Mouse (Mus musculus): ENCODE results near the gene Nubp1.

The Nubp1 gene

GRCm38 (mm10) chr16:10416866-10417265 is 5.1 kb downstream of the Nubp1 start:
- DNase-seq (ENCODE audit: low spot score in 2 of 2) = no peak

- DNase-seq (ENCODE audit: low spot score in 2 of 2) = no peak
Measured at GRCm38 (mm10) chr16:10417723-10418259, 6.0 kb downstream of the Nubp1 start.

- DNase-seq (ENCODE audit: low spot score in 2 of 2) = no peak
Measured at GRCm38 (mm10) chr16:10420447-10421054, 8.8 kb downstream of the Nubp1 start.

GRCm38 (mm10) chr16:10431911-10432310 is 20.2 kb downstream of the Nubp1 start:
- no peak for DNase-seq (ENCODE audit: low spot score in 2 of 2)

GRCm38 (mm10) chr16:10432387-10432786 is 20.6 kb downstream of the Nubp1 start:
- no peak for DNase-seq (ENCODE audit: low spot score in 2 of 2)

- no peak for DNase-seq (ENCODE audit: low spot score in 2 of 2)
Measured at GRCm38 (mm10) chr16:10433344-10433743, 21.6 kb downstream of the Nubp1 start.

- no peak for DNase-seq (ENCODE audit: low spot score in 2 of 2)
Measured at GRCm38 (mm10) chr16:10436166-10436565, 24.4 kb downstream of the Nubp1 start.

GRCm38 (mm10) chr16:10438055-10438454 is 26.3 kb downstream of the Nubp1 start:
- no peak for DNase-seq (ENCODE audit: low spot score in 2 of 2)

GRCm38 (mm10) chr16:10441328-10441727 is 29.6 kb downstream of the Nubp1 start:
- DNase-seq (ENCODE audit: low spot score in 2 of 2) = no peak

- DNase-seq (ENCODE audit: low spot score in 2 of 2) = no peak
Measured at GRCm38 (mm10) chr16:10441761-10442160, 30.0 kb downstream of the Nubp1 start.

- DNase-seq (ENCODE audit: low spot score in 2 of 2) = no peak
Measured at GRCm38 (mm10) chr16:10443723-10444122, 32.0 kb downstream of the Nubp1 start.

- no peak for DNase-seq (ENCODE audit: low spot score in 2 of 2)
Measured at GRCm38 (mm10) chr16:10446573-10447263, 35.0 kb downstream of the Nubp1 start.

GRCm38 (mm10) chr16:10447264-10447594 is 35.5 kb downstream of the Nubp1 start, which contains the start of gene Tvp23a:
Tvp23a (minus strand) TSS chr16:10447362.
- DNase-seq (ENCODE audit: low spot score in 2 of 2) = peak; percentile 70 to 90

GRCm38 (mm10) chr16:10447781-10448180 is 36.0 kb downstream of the Nubp1 start:
- no peak for DNase-seq (ENCODE audit: low spot score in 2 of 2)

GRCm38 (mm10) chr16:10448931-10449330 is 37.2 kb downstream of the Nubp1 start:
- DNase-seq (ENCODE audit: low spot score in 2 of 2) = no peak

- DNase-seq (ENCODE audit: low spot score in 2 of 2) = no peak
Measured at GRCm38 (mm10) chr16:10451906-10452305, 40.2 kb downstream of the Nubp1 start.

GRCm38 (mm10) chr16:10452445-10452896 is 40.7 kb downstream of the Nubp1 start:
- DNase-seq (ENCODE audit: low spot score in 2 of 2) = peak; percentile 31 to 82

- no peak for DNase-seq (ENCODE audit: low spot score in 2 of 2)
Measured at GRCm38 (mm10) chr16:10453872-10454582, 42.3 kb downstream of the Nubp1 start.

GRCm38 (mm10) chr16:10454583-10454974 is 42.8 kb downstream of the Nubp1 start:
- DNase-seq (ENCODE audit: low spot score in 2 of 2) = no peak

- DNase-seq (ENCODE audit: low spot score in 2 of 2) = no peak
Measured at GRCm38 (mm10) chr16:10460188-10460587, 48.4 kb downstream of the Nubp1 start.

GRCm38 (mm10) chr16:10461178-10461577 is 49.4 kb downstream of the Nubp1 start:
- DNase-seq (ENCODE audit: low spot score in 2 of 2) = no peak

GRCm38 (mm10) chr16:10465011-10465681 is 53.4 kb downstream of the Nubp1 start:
- DNase-seq (ENCODE audit: low spot score in 2 of 2) = no peak
